Mouse (Mus musculus): ENCODE results near the gene Vwa1.

Vwa1 gene

GRCm38 (mm10) chr4:155780895-155781294 is 6.4 kb upstream of the Vwa1 start:
- DNase-seq (ENCODE audit: low read depth, low spot score), result no peak

GRCm38 (mm10) chr4:155779498-155779897 is 5.0 kb upstream of the Vwa1 start:
- DNase-seq (ENCODE audit: low read depth, low spot score), result no peak

GRCm38 (mm10) chr4:155777816-155778215 is 3.3 kb upstream of the Vwa1 start:
- DNase-seq (ENCODE audit: low read depth, low spot score), result no peak

- DNase-seq (ENCODE audit: low read depth, low spot score), result no peak
Observed at GRCm38 (mm10) chr4:155776704-155777335, 2.3 kb upstream of the Vwa1 start.

GRCm38 (mm10) chr4:155775855-155776254 is 1.4 kb upstream of the Vwa1 start:
- no peak for DNase-seq (ENCODE audit: low read depth, low spot score)

- no peak for DNase-seq (ENCODE audit: low read depth, low spot score)
Observed at GRCm38 (mm10) chr4:155774971-155775740, 658 bp upstream of the Vwa1 start.

GRCm38 (mm10) chr4:155773335-155774078 is 991 bp downstream of the Vwa1 start:
- no peak for DNase-seq (ENCODE audit: low read depth, low spot score)

GRCm38 (mm10) chr4:155772786-155773185 is 1.7 kb downstream of the Vwa1 start:
- DNase-seq (ENCODE audit: low read depth, low spot score), result no peak

GRCm38 (mm10) chr4:155771706-155772105 is 2.8 kb downstream of the Vwa1 start:
- DNase-seq (ENCODE audit: low read depth, low spot score), result no peak

- DNase-seq (ENCODE audit: low read depth, low spot score), result no peak
Observed at GRCm38 (mm10) chr4:155770626-155771025, 3.9 kb downstream of the Vwa1 start.

- DNase-seq (ENCODE audit: low read depth, low spot score), result peak; percentile 81
Observed at GRCm38 (mm10) chr4:155769880-155770512, 4.5 kb downstream of the Vwa1 start.

GRCm38 (mm10) chr4:155769496-155769879 is 5.0 kb downstream of the Vwa1 start:
- no peak for DNase-seq (ENCODE audit: low read depth, low spot score)

- DNase-seq (ENCODE audit: low read depth, low spot score), result no peak
Observed at GRCm38 (mm10) chr4:155762357-155762756, 12.1 kb downstream of the Vwa1 start.

- no peak for DNase-seq (ENCODE audit: low read depth, low spot score)
Observed at GRCm38 (mm10) chr4:155761356-155762099, 13.0 kb downstream of the Vwa1 start.

GRCm38 (mm10) chr4:155760613-155761355 is 13.7 kb downstream of the Vwa1 start, which contains the start of gene Atad3a:
TSS of gene Atad3a (minus strand) at chr4:155761093.
- DNase-seq (ENCODE audit: low read depth, low spot score), result peak; percentile 97

GRCm38 (mm10) chr4:155759862-155760612 is 14.5 kb downstream of the Vwa1 start:
- DNase-seq (ENCODE audit: low read depth, low spot score), result no peak

- DNase-seq (ENCODE audit: low read depth, low spot score), result no peak
Observed at GRCm38 (mm10) chr4:155757011-155757410, 17.5 kb downstream of the Vwa1 start.

GRCm38 (mm10) chr4:155746575-155747490 is 27.7 kb downstream of the Vwa1 start:
- no peak for DNase-seq (ENCODE audit: low read depth, low spot score)
